Mouse (Mus musculus): Measurements from ENCODE around the gene Colq.

DNA sequence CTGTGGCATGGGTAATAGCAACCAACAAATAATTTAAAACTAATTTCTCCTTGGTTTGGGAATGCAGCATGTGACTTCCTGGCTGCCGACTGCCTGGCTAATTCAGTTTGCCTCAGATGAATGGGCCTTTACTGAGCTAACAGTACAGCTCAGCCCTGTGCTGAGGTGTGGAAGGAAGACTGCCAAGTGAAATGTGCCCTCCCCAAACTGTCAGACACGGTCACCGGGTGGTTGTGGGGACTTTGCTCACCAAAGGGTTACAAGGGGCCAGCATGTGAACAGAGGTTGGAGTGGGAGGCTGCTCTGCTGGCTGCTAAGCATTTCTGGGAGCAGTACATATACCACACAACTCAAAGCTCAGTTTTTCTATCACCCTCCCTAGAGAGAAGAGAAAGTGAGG, 3.5 kb upstream of the Colq start:
- TF ChIP-seq POLR2A (IDR thresholded peaks at IDR 0.05; ENCODE audit: control insufficient read depth, low read depth, low read length) (no peak), CTCF (IDR thresholded peaks at IDR 0.05; ENCODE audit: control insufficient read depth, insufficient read depth, insufficient replicate concordance, low read depth, low read length) (no peak)

Data from testis, adult 2 months (tissue).